Mouse (Mus musculus): ENCODE results near the gene Odf2.
A peak's percentile ranks its signal among the peaks of the same experiment; 100 is the strongest.
"Not testable (repeated sequence)": the region's sequence is repeated elsewhere in the genome, so short reads cannot be mapped to it uniquely, and the experiment has no call there.

Gene Odf2

DNA sequence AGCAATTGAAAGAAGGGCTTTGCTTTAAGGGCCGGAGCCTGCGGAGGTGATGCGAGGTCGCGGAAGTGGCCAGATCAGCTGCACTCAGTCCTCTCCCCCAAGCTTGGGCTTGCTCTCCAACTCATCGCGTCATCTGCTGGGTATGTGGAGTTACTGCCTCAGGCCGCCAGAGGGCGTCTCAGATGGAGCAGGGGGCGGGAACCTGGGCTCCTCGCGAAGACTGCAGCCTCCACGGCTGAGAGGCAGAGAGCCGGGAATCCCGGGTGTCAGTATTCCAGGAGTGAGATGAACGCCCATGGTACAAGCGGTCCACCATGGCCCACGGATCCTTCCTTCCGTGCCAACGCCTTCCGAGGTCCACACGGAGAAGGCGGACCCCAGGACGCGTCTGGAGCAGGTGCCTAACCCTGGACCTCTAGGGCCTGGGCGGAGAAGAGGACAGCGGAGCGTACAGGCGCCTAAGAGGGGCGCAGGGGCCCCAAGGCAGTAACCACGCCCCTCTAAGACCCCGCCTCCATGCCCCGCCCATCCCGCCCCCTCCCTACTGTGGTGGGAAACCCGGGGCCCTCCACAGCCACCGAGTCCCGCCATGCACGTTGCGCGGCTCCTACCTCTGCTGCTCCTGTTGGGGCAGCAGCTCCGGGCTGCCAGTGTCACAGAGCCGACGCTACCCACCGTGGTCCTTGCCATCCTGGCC is 19.9 kb upstream of the Odf2 start, which contains the start of gene Cercam:
Gene Cercam, plus strand, starts transcription at position 216 of the 697 bp plus-strand sequence.
- DNase-seq (ENCODE audit: inconsistent ontology term), result peak; percentile 92

DNA sequence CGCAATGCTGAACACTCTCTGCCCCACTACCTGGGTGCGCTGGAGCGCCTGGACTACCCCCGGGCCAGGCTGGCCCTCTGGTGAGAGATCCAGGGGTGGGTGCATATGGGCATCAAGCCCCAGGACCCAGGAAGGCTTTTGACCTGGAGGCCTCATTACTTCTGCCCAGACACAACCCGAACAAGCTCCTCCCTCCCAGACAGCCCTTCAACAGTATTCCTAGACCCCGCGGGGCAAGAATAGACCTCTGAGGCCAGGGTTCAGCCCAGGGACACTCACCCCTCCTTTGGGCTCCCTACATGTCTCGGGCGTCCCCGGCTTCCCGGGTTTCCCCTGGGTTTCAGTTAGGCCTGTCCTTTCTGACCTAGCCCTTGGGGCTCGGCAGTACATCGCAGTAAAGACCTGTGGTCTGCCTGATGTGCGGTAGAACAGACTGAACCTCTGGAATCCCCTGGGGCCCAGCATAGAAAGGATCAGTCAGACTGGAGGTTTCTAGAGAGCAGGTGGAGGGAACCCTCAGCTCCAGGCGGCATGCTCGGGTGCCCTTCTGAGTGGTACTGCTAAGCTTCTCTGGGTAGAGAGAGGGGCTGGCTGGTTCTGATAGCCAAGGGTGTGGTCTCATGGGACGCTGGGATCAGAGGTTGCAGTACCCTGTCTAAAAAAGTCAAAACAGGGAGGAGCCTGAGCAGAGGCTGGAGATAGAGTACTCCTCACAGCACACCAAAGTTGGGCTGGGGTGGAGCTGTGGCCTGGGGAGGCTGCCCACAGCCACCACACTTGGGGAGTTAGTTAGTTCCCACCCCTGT is 19.2 kb upstream of the Odf2 start:
- DNase-seq (ENCODE audit: inconsistent ontology term), result peak; percentile 47

DNA sequence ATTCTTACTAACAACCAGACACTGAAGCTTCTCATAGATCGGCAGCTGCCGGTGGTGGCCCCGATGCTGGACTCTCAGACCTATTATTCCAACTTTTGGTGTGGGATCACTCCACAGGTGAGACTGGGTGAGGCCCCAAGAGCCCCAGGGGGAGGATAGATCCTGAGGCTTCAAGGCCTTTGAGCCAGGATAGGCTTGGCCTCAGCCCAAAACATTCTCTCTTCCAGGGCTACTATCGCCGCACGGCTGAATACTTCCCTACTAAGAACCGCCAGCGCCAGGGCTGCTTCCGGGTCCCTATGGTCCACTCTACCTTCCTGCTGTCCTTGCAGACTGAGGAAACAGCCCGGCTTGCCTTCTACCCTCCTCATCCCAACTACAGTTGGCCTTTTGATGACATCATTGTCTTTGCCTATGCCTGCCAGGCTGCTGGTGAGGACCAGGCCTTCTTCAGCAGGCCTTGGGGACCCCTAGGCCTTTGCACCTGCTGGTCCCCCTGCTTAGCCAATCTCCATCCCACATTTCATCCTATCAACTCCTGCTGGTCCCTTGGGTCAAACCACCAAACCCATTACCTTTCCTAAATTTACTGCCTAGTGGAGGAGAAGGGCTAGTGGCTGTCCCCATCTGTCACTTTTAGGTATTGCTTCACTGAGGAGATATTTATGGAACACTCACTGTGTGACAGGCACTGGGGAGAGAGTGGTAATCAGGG is 16.3 kb upstream of the Odf2 start:
- DNase-seq (ENCODE audit: inconsistent ontology term), result no peak

DNA sequence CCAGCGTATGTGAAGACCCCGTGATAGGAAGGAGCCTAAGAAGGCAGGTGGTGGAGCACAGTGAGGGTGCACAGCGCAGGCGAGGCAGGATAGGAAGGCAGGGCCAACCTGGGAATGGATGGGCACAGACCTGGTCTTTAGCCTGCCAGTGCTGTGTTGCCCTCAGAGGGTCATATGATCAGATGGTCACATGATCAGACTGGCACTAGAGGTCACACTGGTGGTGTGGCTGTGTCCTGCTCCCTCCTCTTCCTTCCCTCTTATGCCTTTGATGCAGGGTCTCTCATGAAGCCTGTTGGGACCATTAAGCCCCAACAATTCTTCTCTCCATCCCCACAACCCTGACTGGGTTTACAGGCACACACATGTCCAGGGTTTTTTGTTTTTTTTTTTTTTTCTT is 15.2 kb upstream of the Odf2 start:
- DNase-seq (ENCODE audit: inconsistent ontology term), result no peak

DNA sequence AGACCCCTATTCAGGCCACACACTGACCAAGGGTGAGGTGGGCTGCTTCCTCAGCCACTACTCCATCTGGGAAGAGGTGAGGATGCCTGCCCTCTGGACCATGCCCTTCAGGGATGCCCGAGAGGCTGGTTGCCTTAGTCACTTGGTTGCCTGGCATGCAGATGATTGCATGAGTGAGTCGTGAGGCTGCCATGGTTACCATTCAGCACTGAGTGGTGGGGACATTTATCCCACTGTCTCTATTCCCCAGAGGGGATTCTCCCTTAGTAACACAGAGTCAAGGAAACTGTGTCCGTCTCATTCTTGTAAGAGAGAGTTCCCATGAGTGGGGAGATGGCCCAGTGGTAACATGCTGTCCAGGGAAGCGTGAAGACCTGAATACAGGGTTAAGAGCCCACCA is 11.0 kb upstream of the Odf2 start:
- DNase-seq (ENCODE audit: inconsistent ontology term), result peak; percentile 50

DNA sequence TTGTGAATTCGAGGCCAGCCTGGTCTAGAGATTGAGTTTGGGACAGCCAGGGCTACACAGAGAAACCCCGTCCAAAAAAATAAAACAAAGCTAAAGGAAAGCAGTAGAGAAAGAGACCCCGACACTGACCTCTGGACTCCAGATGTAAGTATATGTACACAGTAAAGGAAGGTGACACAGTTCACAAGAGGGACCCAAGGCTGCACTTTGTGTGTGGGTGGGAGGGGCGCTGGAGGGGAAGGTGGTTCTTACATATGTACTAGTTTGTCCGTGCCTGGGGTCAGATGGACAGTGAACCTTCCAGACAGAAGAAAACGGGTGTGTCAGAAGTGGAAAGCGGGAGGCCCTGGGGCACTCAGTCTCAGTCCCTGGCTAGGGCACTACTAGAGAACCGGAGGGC is 9.8 kb upstream of the Odf2 start:
- DNase-seq (ENCODE audit: inconsistent ontology term), result no peak

DNA sequence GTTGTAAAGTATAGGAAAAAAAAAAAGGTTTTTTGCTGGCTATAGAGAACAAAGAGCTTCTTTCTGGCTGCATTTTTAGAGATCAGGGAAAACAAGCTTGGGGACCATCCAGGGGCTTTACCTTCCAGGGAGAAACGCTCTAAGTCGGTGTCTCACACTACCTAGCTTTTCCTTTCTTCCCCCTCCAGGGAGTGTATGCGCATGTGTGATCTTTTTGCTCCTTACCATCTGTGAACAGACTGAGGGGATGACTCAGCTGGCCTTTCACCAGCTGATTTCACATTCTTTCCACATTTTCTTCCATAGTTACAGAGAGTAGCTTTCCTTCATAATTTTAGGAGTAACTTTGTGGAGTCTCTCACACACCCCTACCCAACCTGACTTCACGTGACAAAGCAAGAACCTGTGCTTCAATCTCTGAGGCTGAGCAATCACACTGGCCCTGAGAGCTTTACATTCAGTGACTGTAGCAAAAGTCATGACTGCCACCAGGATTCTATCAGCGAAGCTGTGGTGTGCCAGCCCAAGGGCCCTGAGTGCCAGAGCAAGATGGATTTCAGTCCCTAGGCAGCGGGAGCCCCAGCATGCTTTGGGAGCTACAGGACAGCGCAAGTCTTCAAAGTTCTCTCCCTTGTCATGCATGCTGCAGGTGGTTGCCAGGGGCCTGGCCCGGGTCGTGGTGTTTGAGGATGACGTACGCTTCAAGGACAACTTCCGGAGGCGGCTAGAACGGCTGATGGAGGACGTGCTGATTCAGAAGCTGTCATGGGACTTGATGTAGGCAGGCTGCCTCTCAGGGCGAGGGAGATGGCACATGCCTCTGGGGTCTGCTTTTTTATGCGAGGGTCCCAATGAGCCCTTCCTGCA is 8.8 kb upstream of the Odf2 start:
- peak; percentile 54 for DNase-seq (ENCODE audit: inconsistent ontology term)

DNA sequence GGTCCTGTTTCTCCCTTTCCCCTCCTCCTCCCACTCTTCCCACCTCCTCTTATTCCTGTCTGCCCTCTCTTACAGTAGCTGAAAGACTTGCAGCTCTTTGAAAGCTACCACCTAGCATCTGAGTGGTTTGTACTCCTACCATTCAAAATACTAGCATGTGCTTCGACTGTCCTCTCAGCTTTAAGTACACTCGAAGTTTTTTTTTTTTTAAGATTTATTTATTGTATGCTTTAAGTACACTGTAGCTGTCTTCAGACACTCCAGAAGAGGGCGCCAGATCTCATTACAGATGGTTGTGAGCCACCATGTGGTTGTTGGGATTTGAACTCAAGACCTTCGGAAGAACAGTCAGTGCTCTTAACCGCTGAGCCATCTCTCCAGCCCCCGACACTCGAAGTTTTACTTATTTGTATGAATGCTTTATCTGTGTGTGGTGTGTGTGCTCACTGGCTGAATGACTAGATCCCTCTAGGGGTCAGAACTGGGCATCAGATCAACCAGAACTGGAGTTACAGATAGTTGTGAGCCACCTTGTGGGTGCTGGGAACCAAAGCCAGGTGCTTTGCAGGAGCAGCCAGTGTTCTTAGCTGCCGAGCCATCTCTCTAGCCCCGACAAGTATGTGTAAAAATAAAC is 2.2 kb upstream of the Odf2 start:
- not testable (repeated sequence) for DNase-seq (ENCODE audit: inconsistent ontology term)

DNA sequence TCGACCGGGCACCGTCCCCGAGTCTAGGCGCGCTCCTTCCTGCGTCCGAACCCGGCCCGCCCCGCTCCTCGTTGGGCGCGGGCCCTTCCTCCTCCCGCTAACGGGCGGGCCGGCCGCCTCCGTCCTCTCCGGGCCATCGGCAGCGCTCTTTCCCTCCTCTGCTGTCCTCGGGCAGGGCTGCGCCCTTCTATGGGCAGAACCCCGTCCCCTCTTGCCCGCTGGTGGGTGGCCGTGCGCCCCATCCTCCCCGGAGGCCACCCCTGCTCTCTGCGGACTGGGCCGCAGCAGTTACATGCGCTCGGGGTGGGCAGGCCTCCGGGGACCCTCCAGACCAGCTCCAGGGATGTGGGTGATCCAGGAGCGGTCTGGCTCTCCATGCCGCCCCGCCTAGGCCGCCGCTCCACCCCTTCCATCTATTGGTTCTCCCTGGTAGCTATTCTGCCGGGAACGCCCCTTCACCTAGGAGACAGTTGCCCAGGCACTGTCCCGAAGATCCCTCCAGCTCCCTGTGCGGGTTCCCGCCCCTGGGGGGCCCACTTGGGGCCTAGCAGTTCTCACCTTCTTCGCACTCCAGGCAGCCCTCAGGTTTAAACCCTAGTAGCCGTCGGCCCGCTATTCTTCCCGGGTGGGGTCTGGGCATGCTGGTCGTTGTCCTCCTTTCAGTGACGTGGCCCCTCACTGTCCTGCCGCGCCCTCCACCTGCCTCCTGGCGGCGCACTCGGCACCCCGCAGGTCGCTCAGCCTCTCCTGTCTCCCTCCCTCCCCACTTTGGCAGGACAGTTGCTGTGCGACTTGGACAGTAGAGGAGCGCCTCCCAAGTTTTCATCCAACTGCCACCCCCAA is 1.2 kb downstream of the Odf2 start:
- peak; percentile 95 for DNase-seq (ENCODE audit: inconsistent ontology term)

DNA sequence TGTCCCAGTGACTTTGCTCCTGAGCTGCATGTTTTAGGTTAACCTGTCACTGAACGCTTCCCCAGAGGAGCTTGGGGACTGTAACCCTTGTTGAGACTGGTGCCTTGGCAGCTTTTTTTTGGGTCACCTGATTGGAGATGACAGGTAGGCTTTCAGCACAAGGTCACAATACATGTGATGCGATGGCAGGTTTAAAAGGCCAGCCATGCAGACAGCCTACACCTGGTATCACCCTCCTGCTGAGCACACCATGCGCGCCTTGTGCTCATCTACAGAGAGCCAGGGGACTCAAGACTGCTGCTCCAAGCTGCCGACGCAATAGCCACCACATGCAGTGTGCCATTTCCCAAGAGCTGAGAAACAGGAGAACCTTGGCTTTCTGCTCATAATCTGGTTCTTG is 2.8 kb downstream of the Odf2 start:
- DNase-seq (ENCODE audit: inconsistent ontology term), result no peak

DNA sequence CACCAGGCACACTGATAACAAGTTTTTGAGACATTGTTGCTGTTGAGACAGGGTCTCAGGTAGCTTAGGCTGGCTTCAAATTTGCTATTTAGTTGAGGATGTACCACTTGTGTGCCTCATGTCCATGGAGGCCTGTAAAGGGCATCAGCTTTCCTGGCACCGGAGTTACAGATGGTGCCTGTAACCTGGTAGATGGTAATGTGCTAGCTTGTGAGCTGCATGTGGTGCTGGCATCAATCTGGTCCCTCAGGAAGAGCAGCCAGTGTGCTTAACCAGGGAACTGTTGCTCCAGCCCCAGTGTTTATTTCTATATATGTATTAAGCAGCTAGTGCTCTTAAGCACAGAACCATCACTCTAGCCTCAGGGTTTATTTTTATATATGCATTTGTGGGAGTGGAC is 7.0 kb downstream of the Odf2 start:
- DNase-seq (ENCODE audit: inconsistent ontology term), result no peak

DNA sequence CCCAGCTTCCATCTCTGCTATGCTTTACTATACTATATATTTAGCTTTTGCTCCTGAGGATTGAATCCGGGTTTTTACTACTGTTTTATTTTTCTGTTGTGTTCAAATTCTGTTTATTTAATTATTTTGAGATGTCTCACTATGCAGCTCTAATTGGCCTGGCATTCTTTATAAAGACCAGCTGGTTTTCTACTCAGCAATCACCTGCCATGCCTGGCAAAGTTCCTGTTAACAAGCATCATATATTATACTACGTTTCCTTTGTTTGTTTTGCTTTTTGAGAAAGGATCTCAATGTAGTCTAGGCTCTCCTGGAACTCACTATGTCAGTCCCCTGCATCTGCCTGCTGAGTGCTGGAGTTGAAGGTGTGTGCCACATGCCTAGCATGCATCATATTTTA is 8.3 kb downstream of the Odf2 start:
- DNase-seq (ENCODE audit: inconsistent ontology term), result no peak

DNA sequence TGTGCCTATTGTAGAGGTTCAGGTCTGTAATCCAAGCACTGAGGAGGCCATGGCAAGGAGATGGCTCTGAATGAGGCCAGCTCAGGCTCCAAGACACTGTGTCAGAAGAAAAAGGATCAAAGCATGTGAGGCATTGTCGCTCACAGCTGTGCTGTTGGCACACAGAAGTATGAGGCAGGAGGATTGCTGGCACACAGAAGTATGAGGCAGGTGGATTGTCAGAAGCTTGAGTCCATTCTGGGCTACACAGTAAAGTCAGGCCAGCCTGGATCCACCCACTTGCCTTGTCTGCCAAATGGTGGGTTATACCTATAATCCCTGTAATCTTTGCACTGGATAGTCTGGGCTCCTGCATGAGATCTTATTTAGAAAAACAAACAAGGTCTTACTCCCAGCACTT is 9.1 kb downstream of the Odf2 start:
- DNase-seq (ENCODE audit: inconsistent ontology term), result no peak

DNA sequence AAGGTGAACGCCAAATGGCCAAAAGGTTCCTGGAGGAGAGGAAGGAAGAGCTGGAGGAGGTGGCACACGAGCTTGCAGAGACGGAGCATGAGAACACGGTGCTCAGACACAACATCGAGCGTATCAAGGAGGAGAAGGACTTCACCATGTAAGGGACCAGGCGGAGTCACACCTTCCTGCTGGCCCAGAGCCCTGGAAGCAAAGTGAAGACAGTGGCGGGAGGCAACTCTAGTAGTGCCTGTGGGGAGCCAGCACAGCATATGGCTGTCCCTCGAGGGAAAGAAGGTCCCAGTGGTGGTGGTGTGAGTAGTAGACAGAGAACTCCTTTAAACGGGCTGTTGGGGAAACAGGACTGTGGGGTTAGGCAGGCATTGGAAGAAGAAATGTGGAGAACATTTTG is 13.2 kb downstream of the Odf2 start:
- DNase-seq (ENCODE audit: inconsistent ontology term), result no peak

DNA sequence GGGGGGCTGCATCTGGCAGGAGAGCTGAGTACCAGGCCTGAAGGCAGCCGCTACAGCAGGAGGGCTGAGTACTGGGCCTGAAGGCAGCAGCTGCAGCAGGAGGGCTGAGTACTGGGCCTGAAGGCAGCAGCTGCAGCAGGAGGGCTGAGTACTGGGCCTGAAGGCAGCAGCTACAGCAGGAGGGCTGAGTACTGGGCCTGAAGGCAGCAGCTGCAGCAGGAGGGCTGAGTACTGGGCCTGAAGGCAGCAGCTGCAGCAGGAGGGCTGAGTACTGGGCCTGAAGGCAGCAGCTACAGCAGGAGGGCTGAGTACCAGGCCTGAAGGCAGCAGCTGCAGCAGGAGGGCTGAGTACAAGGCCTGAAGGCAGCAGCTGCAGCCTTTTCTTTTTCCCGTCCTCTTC is 19.1 kb downstream of the Odf2 start:
- DNase-seq (ENCODE audit: inconsistent ontology term), result not testable (repeated sequence)

DNA sequence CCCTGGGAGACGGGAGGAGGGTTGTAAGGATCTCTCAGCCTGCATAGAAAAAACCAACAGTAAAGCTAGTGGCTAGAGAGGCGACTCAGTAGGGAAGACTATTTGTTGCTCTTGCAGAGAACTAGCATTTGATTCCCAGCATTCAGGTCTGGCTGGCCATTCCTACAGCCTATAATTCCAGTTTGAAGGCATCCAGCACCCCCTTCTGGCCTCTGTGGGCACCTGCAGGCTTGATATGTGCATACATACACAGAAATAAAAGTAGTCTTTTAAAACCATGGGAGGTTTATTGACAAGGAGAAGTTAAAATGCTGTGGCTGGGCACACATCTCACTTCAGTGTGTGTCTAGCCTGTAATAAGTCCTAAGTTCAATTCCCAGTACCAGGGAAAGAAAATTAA is 21.0 kb downstream of the Odf2 start:
- DNase-seq (ENCODE audit: inconsistent ontology term), result no peak

DNA sequence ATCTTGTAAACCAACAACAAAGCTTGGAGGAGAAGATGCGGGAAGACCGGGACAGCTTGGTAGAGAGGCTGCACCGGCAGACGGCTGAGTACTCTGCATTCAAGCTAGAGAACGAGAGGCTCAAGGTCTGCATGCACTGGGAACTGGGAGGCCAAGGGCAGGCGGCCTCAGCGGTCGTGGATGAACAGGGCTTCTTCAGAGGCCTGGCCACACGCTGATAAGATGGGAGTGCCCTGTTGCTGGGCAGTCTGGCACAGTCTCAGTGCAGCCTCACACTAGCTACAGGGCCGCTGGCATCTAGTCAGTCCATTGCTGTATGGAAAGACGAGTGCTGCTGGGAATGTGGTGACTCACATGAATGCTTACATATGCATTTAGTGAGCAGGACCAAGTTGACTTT is 28.6 kb downstream of the Odf2 start:
- DNase-seq (ENCODE audit: inconsistent ontology term), result no peak

DNA sequence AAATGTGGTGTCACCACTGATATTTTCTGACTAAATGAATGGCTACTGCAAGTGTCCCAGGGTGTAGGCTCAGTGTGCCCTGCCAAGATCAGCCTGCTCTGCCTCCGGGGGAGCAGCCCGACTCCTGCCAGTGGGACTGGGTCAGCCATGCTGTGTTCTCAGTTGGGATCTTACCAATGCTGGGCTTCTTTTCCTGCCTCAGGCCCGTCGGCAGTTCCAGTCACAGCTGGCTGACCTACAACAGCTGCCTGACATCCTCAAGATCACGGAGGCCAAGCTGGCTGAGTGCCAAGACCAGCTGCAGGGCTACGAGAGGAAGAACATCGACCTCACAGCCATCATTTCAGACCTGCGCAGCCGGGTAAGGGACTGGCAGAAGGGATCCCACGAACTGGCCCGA is 33.0 kb downstream of the Odf2 start:
- DNase-seq (ENCODE audit: inconsistent ontology term), result no peak

DNA sequence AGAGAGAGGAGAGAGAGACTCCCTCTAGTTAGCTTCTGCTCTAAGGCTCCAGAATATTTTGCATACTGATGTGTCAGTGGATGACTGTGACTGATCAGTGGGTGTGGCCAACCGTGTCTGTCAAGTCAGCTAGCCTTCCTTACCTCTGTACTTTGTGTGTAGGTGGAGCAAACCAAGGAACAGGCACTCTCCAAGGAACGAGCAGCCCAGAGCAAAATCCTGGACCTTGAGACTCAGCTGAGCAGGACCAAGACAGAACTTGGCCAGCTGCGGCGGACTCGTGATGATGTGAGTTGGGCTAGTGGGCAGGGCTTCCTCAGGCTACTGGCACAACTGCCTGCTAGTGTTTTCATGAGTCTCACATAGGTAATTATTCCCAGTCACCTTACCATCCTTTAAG is 37.5 kb downstream of the Odf2 start:
- no peak for DNase-seq (ENCODE audit: inconsistent ontology term)

DNA sequence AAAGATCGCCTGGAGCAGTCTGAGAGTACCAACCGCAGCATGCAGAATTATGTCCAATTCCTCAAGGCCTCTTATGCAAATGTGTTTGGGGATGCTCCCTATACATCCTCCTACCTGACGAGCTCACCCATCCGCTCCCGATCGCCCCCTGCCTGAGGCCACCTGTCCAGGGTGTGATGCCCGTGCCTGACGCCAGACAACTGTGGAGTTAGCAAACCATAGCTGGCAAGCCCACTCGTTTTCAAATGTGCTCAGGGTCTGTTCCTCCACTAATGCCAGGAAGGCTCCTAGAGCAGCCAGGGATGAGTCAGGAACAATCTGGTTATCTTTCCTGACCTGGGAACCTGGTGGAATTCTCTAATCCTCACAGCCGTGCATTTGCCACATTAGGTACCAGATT is 41.5 kb downstream of the Odf2 start:
- DNase-seq (ENCODE audit: inconsistent ontology term), result no peak
